33 mouse cellular contexts compared by ENCODE assay signal in the genomic region with DNA sequence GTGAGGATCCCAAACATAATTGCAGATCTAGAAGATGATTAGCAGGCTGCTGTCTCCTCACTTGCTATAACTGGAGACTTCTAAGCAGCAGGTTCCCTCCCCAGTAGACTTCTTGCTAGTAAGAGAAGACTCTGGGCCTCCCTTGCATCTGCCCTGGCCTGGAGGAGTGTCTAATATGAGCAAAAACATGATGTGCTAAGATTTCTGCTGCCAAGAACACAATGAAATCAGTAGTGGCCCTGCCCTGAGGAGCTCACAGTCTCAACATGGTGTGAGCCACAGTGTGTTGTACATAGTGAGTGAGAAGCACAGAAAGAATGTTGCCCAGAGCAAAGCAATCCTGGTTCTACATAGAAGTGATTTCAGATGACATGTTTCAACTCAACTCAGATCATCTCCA.
DNase-seq lines count a peak whose midpoint lies in the region; ATAC-seq lines count a peak whose summit lies in the region.
"Had no signal": no experiment of that assay in that cellular context is flagged by ENCODE, and none has a peak within 500 bp of the region (broad histone marks: within the 10 kb centered on the region; RNA-seq: fewer than 3 reads in every experiment).

No protein-coding gene starts in this region.

- no peak overlapping the region for H3K4me2 ChIP-seq in heart, embryonic 12.5 days
- H3K4me2 ChIP-seq in hindbrain, embryonic 11.5 days (replicated peaks; ENCODE audit: low read depth, low read length) = no peak overlapping the region
- H3K4me2 ChIP-seq: embryonic facial prominence, embryonic 12.5 days; forebrain, embryonic 15.5 days; heart, embryonic 13.5 days; hindbrain, embryonic 14.5 days; limb, embryonic 15.5 days; liver, embryonic 13.5 days; midbrain, embryonic 13.5 days; stomach, embryonic 15.5 days had no signal

- no peaks in the 10 kb centered on the region for H3K27me3 ChIP-seq in heart, embryonic 12.5 days (replicated peaks)
- no peaks in the 10 kb centered on the region for H3K27me3 ChIP-seq in hindbrain, embryonic 11.5 days (ENCODE audit: control insufficient read depth, insufficient read depth, low read length)
- H3K27me3 ChIP-seq: embryonic facial prominence, embryonic 12.5 days; forebrain, embryonic 15.5 days; heart, embryonic 13.5 days; limb, embryonic 15.5 days; liver, embryonic 13.5 days; midbrain, embryonic 13.5 days; Patski; stomach, embryonic 15.5 days had no signal

- no peaks in the 10 kb centered on the region for H3K9me3 ChIP-seq in heart, embryonic 12.5 days (replicated peaks)
- no peaks in the 10 kb centered on the region for H3K9me3 ChIP-seq in hindbrain, embryonic 11.5 days (ENCODE audit: control insufficient read depth, low read length)
- H3K9me3 ChIP-seq: embryonic facial prominence, embryonic 12.5 days; forebrain, embryonic 10.5 days; forebrain, embryonic 15.5 days; heart, embryonic 13.5 days; limb, embryonic 10.5 days; limb, embryonic 15.5 days; liver, embryonic 13.5 days; midbrain, embryonic 13.5 days; stomach, embryonic 15.5 days had no signal

- no peak overlapping the region for H3K4me3 ChIP-seq in heart, embryonic 12.5 days
- no peak overlapping the region for H3K4me3 ChIP-seq in hindbrain, embryonic 11.5 days (ENCODE audit: low read depth, low read length)
- H3K4me3 ChIP-seq: embryonic facial prominence, embryonic 12.5 days; forebrain, embryonic 10.5 days; forebrain, embryonic 15.5 days; heart, embryonic 13.5 days; limb, embryonic 10.5 days; limb, embryonic 15.5 days; liver, embryonic 13.5 days; midbrain, embryonic 13.5 days; stomach, embryonic 15.5 days had no signal

- no peak overlapping the region for H3K27ac ChIP-seq in heart, embryonic 12.5 days (ENCODE audit: poor library complexity, severe bottlenecking)
- no peak overlapping the region for H3K27ac ChIP-seq in hindbrain, embryonic 11.5 days (ENCODE audit: low read depth, low read length)
- H3K27ac ChIP-seq: embryonic facial prominence, embryonic 12.5 days; forebrain, embryonic 10.5 days; forebrain, embryonic 15.5 days; heart, embryonic 13.5 days; hindbrain, embryonic 14.5 days; limb, embryonic 10.5 days; limb, embryonic 15.5 days; liver, embryonic 13.5 days; macrophage; midbrain, embryonic 13.5 days; stomach, embryonic 15.5 days had no signal

- ATAC-seq in heart, embryonic 12.5 days (ENCODE audit: insufficient number of reproducible peaks, low FRiP score) = no peak
- no peak for ATAC-seq in hindbrain, embryonic 11.5 days (ENCODE audit: low FRiP score)
- ATAC-seq: forebrain, embryonic 15.5 days; intestine, postnatal 0 days; midbrain, embryonic 13.5 days; Patski had no signal

- no peaks in the 10 kb centered on the region for H3K36me3 ChIP-seq in heart, embryonic 12.5 days
- H3K36me3 ChIP-seq in hindbrain, embryonic 11.5 days (ENCODE audit: control insufficient read depth, insufficient read depth, low read length) = no peaks in the 10 kb centered on the region
- H3K36me3 ChIP-seq: embryonic facial prominence, embryonic 12.5 days; forebrain, embryonic 10.5 days; forebrain, embryonic 15.5 days; heart, embryonic 13.5 days; limb, embryonic 10.5 days; limb, embryonic 15.5 days; liver, embryonic 13.5 days; midbrain, embryonic 13.5 days; stomach, embryonic 15.5 days had no signal

- intact Hi-C loops in gastrocnemius, postnatal 14 days (cut with DNase I; ENCODE audit: low total_unique reads) = no loop called here
- intact Hi-C loops in heart, postnatal 25 days (cut with DNase I) = loop anchor here (5.0 kb wide), 1 partner anchor 519 kb away; the partner anchor contains the start of gene Nrp1

- peak; percentile 27 for DNase-seq in gastrocnemius, postnatal 25 days
- DNase-seq in gastrocnemius, postnatal 14 days = no peak
- DNase-seq in heart, postnatal 25 days (ENCODE audit: low spot score) = peak; percentile 11
- DNase-seq in testis, postnatal 14 days (ENCODE audit: low spot score) = peak; percentile 37
- DNase-seq in testis, postnatal 10 days (ENCODE audit: low spot score) = no peak
- no peak for DNase-seq in hindbrain, embryonic 11.5 days (ENCODE audit: low spot score)
- DNase-seq: adrenal gland, postnatal 14 days; cerebellum, adult 11 months; cerebellum, adult 9-10 months; cerebellum, postnatal 36 days; embryo, embryonic 11 days; gastrocnemius, postnatal 10 days; kidney, adult 9 months; kidney, postnatal 10 days; layer of hippocampus, postnatal 36 days; liver, embryonic 13.5 days; retina, postnatal 1 day; right cerebral cortex, postnatal 14 days; thymus, adult 2 months; thymus, postnatal 36 days had no signal

- H3K9ac ChIP-seq in heart, embryonic 12.5 days = no peak overlapping the region
- no peak overlapping the region for H3K9ac ChIP-seq in hindbrain, embryonic 11.5 days (ENCODE audit: low read depth, low read length)
- H3K9ac ChIP-seq: embryonic facial prominence, embryonic 12.5 days; forebrain, embryonic 15.5 days; heart, embryonic 13.5 days; hindbrain, embryonic 14.5 days; limb, embryonic 15.5 days; liver, embryonic 13.5 days; midbrain, embryonic 13.5 days; stomach, embryonic 15.5 days had no signal

- H3K4me1 ChIP-seq in heart, embryonic 12.5 days (replicated peaks) = no peaks in the 10 kb centered on the region
- H3K4me1 ChIP-seq in hindbrain, embryonic 11.5 days (replicated peaks; ENCODE audit: control insufficient read depth, insufficient read depth, low read length) = no peaks in the 10 kb centered on the region
- H3K4me1 ChIP-seq: forebrain, embryonic 10.5 days; forebrain, embryonic 15.5 days; heart, embryonic 13.5 days; limb, embryonic 10.5 days; limb, embryonic 15.5 days; liver, embryonic 13.5 days; midbrain, embryonic 13.5 days; stomach, embryonic 15.5 days had no signal

Comparison
In these comparisons a context has a peak if more than half of its experiments do, and no peak if none do; other contexts are left out.
1. DNase-seq: peak in gastrocnemius, postnatal 25 days (single experiment), heart, postnatal 25 days (single experiment) and testis, postnatal 14 days (single experiment); none in gastrocnemius, postnatal 14 days (single experiment), testis, postnatal 10 days (single experiment) and hindbrain, embryonic 11.5 days (single experiment).